Mouse (Mus musculus): ENCODE results near the gene Ankrd49. TPM values are rescaled to one million over a fixed set of nuclear protein-coding genes. Genes with fewer than 3 reads are reported as not detected.
A peak's percentile ranks its signal among the peaks of the same experiment; 100 is the strongest.

Gene Ankrd49
- 71.1 and 80.4 TPM in 2 replicates for total RNA-seq (2015)
- 66.5 and 80.6 TPM in 2 replicates for total RNA-seq (2017)

DNA sequence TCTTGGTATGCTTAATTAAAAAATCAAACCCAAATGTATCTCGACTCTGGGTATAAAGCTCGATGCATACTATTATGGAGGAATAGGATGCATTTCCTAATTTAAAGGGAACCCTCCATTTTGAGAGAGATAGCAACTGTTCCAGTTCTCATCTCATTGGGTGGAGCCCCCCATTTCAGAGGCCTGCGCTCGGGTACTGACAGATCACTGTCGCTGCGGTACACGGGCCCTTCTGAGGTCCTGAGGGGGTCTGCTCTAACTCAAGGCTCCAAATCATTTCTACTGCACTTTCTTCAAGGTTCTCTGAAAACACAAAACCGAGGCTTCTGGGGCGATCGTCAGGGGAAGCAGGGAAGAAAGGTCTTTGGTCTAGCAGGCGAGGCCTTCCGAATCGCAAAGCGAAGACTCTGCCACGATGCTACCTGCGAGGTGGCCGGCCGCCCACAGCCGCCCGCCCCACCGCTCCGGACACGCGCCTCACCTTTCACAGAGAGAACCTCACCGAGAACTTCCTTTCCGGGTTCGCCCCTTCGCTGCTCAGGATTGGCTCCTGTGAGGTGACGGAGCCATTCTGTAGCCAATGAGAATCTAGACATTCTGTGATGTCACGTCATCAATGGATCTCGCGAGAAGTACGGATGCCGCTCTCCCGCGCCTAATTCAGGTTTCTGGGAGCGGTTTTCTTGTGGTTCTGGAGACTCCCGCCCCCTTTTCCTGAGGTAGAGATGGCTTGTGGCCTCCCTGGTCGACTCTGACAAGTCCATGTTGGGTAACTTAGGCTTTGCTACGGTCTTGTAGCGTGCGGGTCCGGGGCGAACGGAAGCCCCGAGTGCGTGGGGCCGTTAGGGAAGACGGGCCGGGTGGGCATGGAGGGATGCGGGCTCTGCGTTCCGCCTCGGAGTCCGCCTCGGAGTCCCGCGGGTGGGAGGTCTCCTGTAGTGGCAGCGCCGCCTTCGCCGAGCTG is at the start of gene Ankrd49, which contains the start of gene Mre11a:
Gene Ankrd49, minus strand, starts transcription at position 818 of the 964 bp plus-strand sequence.
Gene Mre11a, plus strand, starts transcription at position 616 of the 964 bp plus-strand sequence.
- peak; percentile 97 for ATAC-seq (replicated peaks; ENCODE audit: poor library complexity)

DNA sequence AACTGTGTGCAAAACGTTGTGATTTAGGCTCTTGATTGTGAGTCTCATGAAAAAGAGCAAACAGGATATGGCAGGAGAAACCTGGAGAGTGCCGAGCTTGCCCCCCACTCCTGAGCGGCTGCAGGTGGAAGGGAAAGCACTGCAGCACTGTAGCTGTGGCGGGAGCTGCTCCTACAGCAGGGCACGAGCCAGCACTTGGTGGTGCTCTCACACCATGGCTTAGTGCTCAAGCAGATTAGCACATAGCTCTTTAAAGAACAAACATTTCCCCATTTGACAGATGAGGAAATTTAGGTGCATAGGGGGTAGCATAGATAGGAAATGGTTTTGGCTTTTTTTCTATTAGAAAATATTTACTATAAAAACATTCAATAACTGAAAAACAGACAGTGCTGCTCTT is 47.4 kb upstream of the Ankrd49 start:
- ATAC-seq (replicated peaks; ENCODE audit: poor library complexity) = no peak

DNA sequence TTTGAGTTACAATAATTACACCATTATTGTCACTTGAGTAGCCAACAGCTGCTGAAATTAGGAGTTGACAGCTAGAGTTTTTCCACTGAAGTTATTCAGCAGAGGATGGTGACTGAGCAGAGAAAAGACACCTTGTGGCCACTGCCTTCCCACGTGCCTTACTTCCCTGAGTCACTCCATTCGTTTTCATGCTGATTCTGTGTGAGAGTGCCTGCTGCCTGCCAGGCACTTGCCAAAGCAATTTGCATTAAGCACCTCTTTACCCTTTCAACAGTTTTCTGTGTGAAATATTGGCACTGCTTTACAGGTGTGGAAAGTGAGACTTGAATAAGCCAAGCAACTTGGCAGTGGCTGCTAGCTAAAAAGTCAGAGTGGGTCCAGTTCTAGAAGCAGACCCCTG is 43.2 kb upstream of the Ankrd49 start:
- ATAC-seq (replicated peaks; ENCODE audit: poor library complexity) = no peak

DNA sequence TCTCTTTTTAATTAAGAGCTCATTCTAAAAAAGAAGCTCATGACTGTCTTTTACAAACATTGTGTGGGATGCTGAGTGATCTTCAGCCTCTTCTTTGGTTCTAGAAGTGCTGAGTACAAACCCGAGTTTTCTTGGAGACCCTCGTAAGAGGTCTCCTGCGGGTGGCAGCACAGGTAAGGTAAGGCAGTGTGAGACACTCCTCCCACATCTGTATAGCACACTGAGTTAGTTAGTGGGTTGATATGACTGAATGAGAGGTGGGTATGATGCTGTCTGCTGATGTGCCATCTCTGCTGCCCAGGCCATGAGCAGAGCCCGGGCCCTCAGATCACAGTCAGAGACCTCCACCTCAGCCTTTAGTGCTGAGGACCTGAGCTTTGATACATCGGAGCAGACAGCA is 40.2 kb upstream of the Ankrd49 start:
- ATAC-seq (replicated peaks; ENCODE audit: poor library complexity) = no peak

DNA sequence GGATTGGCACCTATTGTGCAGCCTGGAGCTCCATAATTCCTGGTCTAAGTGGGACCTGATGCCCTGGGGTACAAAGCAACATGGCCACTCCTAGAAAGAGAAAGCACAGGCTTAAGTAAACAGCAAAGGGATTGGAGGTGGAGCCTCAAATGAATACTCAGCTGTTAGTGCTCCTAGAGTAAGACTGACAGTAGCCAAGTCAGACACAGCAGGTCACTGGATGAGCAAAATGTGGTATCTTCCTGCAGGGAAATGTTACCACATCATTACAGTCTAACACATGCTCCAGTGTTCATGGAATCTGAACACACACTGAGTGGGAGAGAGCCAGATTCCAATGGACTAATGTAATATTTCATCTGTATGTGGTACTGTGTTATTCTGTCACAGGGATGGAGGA is 36.7 kb upstream of the Ankrd49 start:
- no peak for ATAC-seq (replicated peaks; ENCODE audit: poor library complexity)

DNA sequence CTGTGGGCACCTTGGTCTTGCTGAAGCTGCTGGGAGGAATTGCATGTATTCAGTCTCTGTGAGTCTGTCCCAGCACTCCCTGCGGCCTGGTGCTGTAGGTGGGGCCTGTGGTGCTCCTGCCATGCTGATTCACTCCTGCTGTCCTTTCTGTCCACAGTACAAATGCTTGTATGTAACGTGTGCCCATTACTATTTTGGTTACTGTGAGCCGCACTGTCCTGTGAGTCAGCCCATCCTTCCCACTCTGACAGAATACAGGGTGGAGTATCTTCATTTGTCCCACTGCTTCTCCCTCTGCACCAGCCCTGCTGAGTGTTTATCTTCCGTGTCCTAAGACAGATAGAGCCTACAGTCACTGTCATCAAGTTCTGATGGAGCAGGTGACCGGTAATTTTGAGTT is 25.5 kb upstream of the Ankrd49 start:
- ATAC-seq (replicated peaks; ENCODE audit: poor library complexity) = no peak

DNA sequence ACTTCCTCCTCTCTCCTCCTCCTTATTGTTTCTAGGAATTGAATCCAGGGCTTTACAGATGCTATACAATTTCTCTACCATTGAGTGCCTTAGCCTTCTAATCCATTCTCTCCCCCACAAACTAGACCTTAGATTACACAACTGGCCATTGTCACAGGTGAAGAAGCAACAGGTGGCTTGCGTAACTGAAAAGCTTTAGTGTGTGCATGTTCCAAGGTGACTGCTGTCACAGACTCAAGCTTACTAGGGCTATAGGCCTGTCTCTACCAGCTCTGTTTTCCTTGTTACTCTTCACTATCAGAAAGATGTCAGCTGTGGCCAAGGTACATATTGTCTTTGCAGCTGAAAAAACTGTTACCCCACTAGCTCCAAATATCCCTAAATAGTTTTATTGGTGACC is 22.1 kb upstream of the Ankrd49 start:
- ATAC-seq (replicated peaks; ENCODE audit: poor library complexity) = no peak

DNA sequence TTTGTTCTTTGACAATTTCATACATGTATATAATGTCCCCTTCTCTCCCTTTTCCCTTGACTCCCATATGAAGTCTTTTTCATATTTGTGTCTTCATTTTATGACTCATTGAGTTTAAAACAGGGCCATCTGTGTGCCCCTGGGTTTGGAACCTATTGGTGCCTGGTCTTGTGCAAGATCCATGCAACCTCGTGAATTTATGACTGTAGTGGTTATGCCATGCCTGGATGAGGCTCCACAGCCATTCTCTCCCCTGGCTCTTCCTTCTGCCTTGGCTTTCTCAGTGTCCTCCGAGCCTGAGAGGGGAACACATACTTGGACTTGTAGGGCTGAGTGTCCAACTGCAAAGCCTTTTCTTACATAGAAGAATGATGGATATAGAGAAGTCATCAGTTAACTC is 21.1 kb upstream of the Ankrd49 start:
- ATAC-seq (replicated peaks; ENCODE audit: poor library complexity) = no peak

DNA sequence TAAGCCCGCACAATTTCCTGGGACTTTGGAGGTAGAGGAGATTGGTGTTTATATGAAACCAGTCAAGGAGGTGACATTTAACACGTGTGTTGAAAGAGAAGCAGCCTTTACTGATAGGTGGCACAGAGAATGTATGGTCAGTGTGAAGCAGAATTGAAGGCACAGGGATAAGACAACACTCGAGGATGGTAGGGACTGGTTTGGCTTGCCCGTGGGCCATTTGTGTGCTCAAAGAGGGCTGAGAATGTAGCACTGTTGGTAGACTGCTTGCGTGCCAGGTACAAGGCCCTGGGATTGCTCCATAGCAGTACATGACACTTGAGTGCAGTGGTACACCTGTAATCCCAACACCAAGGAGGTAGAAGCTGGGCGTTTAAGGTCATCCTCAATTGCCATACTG is 2.7 kb upstream of the Ankrd49 start:
- no peak for ATAC-seq (replicated peaks; ENCODE audit: poor library complexity)

DNA sequence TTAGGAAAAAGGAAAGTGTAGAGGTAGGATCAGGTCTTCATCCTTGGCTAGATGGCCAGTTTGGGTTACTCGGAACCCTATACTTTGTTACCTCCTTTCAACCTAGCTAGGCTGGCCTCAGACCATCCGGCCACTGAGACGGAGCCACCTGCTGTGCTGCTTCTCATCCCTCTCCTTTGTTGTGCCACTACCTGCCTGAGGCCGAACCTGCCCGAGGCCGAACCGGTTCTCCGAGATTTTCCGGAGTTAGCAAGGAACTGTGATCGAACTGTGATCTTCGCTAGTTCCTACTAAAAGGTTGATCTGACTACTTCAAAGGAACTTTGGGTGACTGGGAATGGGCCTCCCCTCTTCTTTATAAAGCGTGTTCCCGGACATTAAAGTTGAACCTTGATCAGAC is 6.3 kb downstream of the Ankrd49 start:
- no peak for ATAC-seq (replicated peaks; ENCODE audit: poor library complexity)

DNA sequence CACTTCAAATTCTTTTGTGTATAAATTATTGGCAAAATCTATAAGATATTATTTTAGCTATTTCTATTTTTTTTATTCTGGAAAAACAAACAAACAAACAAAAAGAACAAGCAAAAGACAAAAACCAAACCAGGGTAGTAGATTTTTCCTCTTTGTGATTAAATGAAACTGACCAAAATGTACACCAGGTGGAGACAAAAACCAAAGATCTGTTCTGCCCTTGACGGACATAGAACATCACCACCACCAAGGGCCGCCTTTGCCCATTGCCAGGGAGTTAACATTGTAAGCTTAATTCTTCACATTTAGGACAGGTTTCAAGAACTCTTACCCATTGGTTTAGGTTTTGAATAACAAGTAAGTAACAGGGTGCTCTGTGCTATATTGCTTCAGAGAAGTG is 10.8 kb downstream of the Ankrd49 start:
- ATAC-seq (replicated peaks; ENCODE audit: poor library complexity) = peak; percentile 47; the same call in 1 of the 2 replicates

DNA sequence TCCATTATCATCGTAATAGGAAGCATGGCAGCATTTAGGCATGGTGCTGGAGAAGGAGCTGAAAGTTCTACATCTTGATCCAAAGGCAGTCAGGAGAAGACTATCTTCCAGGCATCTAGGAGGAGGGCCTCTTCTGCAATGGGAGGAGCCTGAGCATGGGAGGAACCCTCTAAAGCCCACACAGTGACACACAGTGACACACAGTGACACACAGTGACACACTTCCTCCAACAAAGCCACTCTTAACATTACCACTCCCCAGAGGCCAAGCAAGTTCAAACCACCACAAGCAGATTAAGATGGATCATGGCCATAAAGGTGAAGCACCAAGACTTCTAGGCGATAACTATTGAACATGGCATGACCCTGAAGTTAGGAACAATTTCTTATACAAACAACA is 12.6 kb downstream of the Ankrd49 start:
- ATAC-seq (replicated peaks; ENCODE audit: poor library complexity) = peak; percentile 64

DNA sequence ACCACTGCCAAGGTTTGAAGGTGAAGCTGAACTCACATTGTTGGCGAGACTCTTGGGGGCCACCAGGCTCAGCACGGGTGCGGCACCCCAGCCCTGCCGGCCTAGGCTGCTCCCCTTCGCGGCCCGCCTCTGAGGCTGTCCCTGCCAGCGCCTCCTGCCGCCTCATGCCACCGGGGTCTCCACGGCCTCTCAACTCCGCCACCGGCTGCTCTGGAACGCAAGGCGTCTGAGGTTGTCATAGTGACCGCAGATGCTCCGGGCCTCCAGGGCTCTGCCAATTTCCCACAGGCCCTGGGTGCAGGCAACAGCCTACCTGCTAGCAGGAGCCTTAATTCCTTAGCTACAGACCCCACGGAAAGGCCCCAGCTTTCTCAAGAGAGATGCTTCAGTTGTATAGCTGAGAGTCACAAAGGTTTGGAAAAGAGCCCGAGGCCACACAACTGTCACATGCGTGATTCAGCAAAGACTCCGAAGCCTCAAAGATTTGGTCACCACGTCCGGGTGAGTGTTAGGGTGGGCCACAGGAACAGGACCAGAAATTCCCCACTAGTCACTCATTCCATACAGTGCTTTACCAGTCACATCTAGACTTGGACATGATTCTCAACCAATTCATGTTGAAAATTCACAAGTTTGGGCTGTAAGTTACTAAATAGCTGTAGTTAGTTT is 13.7 kb downstream of the Ankrd49 start, which contains the start of gene 1700012B09Rik:
Gene 1700012B09Rik, minus strand, starts transcription at position 228 of the 669 bp plus-strand sequence.
- peak; percentile 58 for ATAC-seq (replicated peaks; ENCODE audit: poor library complexity)

DNA sequence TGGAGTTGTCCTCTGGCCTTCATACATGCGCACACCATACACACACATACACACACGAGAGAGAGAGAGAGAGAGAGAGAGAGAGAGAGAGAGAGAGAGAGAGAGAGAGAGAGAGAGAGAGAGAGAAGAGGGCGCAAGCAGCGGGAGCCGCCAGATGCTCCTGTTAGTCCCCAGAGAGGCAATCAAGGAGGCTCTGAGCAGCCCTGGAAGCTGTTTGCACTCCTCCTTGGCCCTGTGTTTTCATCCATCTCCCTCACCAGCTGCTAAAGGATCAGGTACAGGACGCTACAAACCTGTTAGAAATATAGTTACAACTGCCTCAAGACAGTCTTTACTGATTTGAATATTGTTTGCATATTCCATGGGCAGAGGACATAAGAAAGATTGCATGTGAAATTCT is 14.8 kb downstream of the Ankrd49 start:
- no peak for ATAC-seq (replicated peaks; ENCODE audit: poor library complexity)

DNA sequence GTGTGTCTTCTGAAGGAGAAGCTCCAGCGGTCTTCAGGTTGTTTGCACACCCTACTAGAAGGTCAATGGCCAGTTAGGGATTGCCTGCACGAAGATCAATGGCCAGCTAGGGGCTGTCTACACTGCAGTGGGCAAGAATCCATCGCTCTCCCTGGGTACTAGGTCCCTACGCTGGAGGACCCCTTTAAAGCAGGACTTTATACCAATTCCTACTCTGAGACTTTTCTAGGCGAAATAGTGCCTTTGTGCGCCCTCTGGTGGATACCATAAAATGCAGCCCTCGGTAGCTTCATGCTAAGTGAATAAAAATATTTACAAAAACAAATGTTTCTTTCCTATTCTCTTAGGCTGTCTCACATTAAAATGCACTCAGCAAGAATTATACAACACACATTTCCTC is 19.9 kb downstream of the Ankrd49 start:
- peak; percentile 72 for ATAC-seq (replicated peaks; ENCODE audit: poor library complexity)

DNA sequence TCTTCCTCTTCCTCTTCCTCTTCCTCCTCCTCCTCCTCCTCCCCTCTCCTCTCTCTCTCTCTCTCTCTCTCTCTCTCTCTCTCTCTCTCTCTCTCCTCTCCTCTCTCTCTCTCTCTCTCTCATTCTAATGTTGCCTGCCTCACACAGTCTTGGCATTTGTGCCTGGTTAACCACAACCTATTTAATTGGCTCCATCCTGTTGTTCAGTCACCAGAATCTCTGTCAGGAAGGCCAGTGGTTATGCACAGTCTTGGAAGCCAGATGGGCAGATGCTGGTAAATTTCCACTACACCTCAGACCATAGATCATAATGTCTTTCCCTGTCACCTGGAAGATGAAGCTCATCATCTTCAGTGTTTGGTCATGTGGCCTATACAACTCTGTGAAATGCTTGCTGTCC is 25.4 kb downstream of the Ankrd49 start:
- no peak for ATAC-seq (replicated peaks; ENCODE audit: poor library complexity)

DNA sequence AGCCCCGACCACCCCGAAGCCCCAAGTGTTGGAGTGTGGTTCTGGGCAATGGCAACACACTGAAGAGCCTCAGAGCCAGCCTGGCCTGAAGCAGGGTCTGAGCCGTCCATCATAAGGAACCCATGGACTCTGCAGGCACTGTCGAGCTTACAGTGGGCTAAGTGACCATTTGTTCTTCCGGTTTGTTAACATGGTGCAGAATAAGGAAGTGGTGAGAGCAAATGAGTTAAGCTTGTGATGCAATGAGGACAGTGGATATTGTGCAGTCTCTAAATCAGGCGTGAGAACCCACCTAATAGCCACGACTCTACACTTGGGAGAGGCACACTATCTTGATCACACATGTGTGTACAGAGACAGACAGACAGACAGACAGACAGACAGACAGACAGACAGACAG is 26.1 kb downstream of the Ankrd49 start:
- ATAC-seq (replicated peaks; ENCODE audit: poor library complexity) = peak; percentile 96

DNA sequence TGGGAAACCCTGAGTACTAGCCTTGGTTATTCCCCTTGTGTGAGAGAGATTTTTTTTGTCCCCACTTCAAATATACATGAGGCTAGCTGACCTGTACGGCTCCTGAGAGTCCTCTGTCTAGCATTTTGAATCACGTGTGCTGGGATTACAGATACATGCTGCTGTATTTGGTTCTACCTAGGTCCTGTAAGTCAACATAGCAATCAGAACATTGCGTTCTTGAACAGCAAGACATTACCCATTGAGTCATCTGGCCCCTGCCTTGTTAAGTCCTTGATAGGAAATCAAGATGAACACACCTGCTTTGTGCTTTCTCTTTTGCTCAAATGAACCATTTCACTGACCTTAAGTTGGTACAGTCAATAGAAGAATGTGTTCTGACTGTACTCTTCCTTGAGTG is 30.2 kb downstream of the Ankrd49 start:
- ATAC-seq (replicated peaks; ENCODE audit: poor library complexity) = no peak

DNA sequence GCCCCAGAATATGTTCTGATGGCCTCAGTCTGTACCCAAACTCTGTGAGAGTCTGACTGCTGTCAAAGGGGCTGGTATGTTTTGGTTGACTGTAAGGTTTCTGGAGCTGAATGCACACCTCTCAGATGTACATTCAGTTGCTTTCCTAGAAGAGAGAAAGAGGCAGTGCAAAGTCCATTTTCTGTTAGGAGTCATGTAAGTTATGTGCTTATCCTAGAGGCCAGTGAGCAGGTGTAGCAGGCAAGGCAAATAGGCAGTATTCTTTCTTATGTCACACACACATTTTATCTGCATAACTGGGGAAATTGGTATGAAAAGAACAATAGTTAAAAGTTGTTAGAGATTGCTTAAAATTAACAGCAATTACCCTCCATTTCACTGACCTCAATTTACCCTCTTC is 30.7 kb downstream of the Ankrd49 start:
- no peak for ATAC-seq (replicated peaks; ENCODE audit: poor library complexity)

DNA sequence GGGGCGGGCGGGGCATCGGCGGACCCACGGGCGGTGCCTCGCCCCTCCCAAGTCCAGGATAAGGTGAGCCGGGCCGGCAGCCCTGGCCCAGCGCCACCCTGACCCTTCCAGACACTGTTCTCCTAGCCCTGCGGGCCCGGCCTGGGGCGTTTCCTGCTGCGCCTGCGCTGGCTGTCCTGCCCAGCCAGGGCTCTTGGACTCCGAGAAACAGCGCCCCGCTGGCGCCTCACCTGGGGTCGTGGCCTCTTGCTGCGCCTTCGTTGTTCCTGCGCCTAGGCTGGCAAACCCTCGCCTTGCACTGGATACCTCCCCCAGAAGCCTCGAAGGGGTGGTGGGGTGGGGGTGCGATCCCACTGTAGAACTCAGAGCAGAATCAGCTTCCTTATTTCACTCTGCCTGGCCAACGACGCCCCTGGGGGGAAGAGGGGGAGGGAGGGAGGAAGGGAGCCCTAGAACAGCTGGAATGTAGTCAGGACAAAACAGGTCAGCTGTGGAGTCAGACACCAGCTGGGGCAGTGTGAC is 32.6 kb downstream of the Ankrd49 start, which contains the start of gene Fut4:
Gene Fut4, minus strand, starts transcription at position 393 of the 522 bp plus-strand sequence.
- ATAC-seq (replicated peaks; ENCODE audit: poor library complexity) = peak; percentile 74

DNA sequence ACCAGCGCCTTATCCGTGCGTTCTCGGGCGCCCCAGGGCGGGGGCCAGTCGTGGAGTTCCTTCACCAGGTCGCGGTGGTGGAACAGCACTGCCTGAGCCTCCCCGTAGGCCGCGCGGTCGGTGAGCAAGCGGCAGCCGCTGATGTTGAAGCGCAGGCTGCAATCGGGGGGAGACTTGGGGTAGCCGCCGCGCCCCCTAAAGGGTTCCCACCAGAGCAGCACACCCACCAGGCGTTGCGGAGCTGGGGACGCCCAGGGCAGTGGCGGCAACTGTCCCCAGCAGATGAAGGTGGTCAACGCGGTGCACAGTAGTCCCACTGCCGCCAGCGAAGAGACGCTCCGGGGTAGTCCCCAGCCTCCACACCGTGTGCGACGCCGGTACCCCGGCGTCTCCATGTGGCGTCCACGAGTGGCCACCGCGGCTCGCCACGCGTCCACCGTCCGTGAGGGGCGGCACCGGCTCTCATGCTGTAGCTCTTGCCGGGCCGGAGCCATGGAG is 33.1 kb downstream of the Ankrd49 start:
- ATAC-seq (replicated peaks; ENCODE audit: poor library complexity) = peak; percentile 52
